Mouse (Mus musculus): Measurements from ENCODE around the gene Cpsf6. TPM values are rescaled to one million over a fixed set of nuclear protein-coding genes. Genes with fewer than 3 reads are reported as not detected.

Cpsf6 gene
- polyA plus RNA-seq (2014; fragmentation: Nextera tagmentation; extraction: Ambion mirVana): 150 and 169 TPM in 2 replicates

GRCm38 (mm10) chr10:117379908-117380307 lies at the start of gene Cpsf6:
Cpsf6 (minus strand) TSS chr10:117380015.
- no peaks in the 10 kb centered on the region for H3K36me3 ChIP-seq (ENCODE audit: control insufficient read depth, insufficient read depth, low read length)
- ATAC-seq (replicated peaks; ENCODE audit: low FRiP score, low TSS enrichment, low read depth) (no peak), DNase-seq (ENCODE audit: low spot score) (no peak)
- no peak within 1 kb of the TSS for H3K4me2 ChIP-seq (ENCODE audit: low read length)
- no peak within 1 kb of the TSS for H3K4me3 ChIP-seq (ENCODE audit: low read depth, low read length)
- H3K4me1 ChIP-seq (replicated peaks; ENCODE audit: control insufficient read depth, insufficient read depth, low read length): 0 out of 2 replicates have a peak, but pooled peaks cover 4% of the 10 kb centered on the region
- H3K27ac ChIP-seq (ENCODE audit: low read depth): no peak within 1 kb of the TSS
- H3K9ac ChIP-seq (ENCODE audit: low read length): no peak within 1 kb of the TSS
- H3K27me3 ChIP-seq (replicated peaks; ENCODE audit: control insufficient read depth, insufficient read depth, low read length): no peaks in the 10 kb centered on the region
- 85% methylated on average over 6 of the region's 6 CpGs for WGBS
- H3K9me3 ChIP-seq (ENCODE audit: control insufficient read depth, low read length): no peaks in the 10 kb centered on the region

- Histone ChIP-seq H3K4me2 (ENCODE audit: low read length) (no peak overlapping the region), H3K27me3 (replicated peaks; ENCODE audit: control insufficient read depth, insufficient read depth, low read length) (no peaks in the 10 kb centered on the region), H3K36me3 (ENCODE audit: control insufficient read depth, insufficient read depth, low read length) (no peaks in the 10 kb centered on the region), H3K4me3 (ENCODE audit: low read depth, low read length) (no peak overlapping the region), H3K9me3 (ENCODE audit: control insufficient read depth, low read length) (no peaks in the 10 kb centered on the region), H3K4me1 (replicated peaks; ENCODE audit: control insufficient read depth, insufficient read depth, low read length) (no peaks in the 10 kb centered on the region), H3K9ac (ENCODE audit: low read length) (no peak overlapping the region), H3K27ac (ENCODE audit: low read depth) (no peak overlapping the region)
- ATAC-seq (replicated peaks; ENCODE audit: low FRiP score, low TSS enrichment, low read depth) (no peak), DNase-seq (ENCODE audit: low spot score) (no peak)
- WGBS: 61% methylated on average over 1 of the region's 1 CpGs
These were observed 46.8 kb upstream of the Cpsf6 start for GRCm38 (mm10) chr10:117426615-117426969.

GRCm38 (mm10) chr10:117425907-117426614 lies 46.2 kb upstream of the Cpsf6 start:
- Histone ChIP-seq H3K4me1 (replicated peaks; ENCODE audit: control insufficient read depth, insufficient read depth, low read length) (no peaks in the 10 kb centered on the region), H3K9me3 (ENCODE audit: control insufficient read depth, low read length) (no peaks in the 10 kb centered on the region), H3K4me3 (ENCODE audit: low read depth, low read length) (no peak overlapping the region), H3K36me3 (ENCODE audit: control insufficient read depth, insufficient read depth, low read length) (no peaks in the 10 kb centered on the region), H3K27ac (ENCODE audit: low read depth) (no peak overlapping the region), H3K9ac (ENCODE audit: low read length) (no peak overlapping the region), H3K27me3 (replicated peaks; ENCODE audit: control insufficient read depth, insufficient read depth, low read length) (no peaks in the 10 kb centered on the region), H3K4me2 (ENCODE audit: low read length) (no peak overlapping the region)
- ATAC-seq (replicated peaks; ENCODE audit: low FRiP score, low TSS enrichment, low read depth) (no peak), DNase-seq (ENCODE audit: low spot score) (no peak)
- 56% methylated on average over 11 of the region's 11 CpGs for WGBS

- 92% methylated on average over 5 of the region's 5 CpGs for WGBS
- H3K27me3 ChIP-seq (replicated peaks; ENCODE audit: control insufficient read depth, insufficient read depth, low read length): no peaks in the 10 kb centered on the region
- no peak overlapping the region for H3K4me2 ChIP-seq (ENCODE audit: low read length)
These were observed 45.2 kb upstream of the Cpsf6 start for GRCm38 (mm10) chr10:117425013-117425412.

GRCm38 (mm10) chr10:117424146-117424905 lies 44.5 kb upstream of the Cpsf6 start:
- Histone ChIP-seq H3K9me3 (ENCODE audit: control insufficient read depth, low read length) (no peaks in the 10 kb centered on the region), H3K4me3 (ENCODE audit: low read depth, low read length) (no peak overlapping the region), H3K27me3 (replicated peaks; ENCODE audit: control insufficient read depth, insufficient read depth, low read length) (no peaks in the 10 kb centered on the region), H3K36me3 (ENCODE audit: control insufficient read depth, insufficient read depth, low read length) (no peaks in the 10 kb centered on the region), H3K4me1 (replicated peaks; ENCODE audit: control insufficient read depth, insufficient read depth, low read length) (no peaks in the 10 kb centered on the region), H3K4me2 (ENCODE audit: low read length) (no peak overlapping the region), H3K27ac (ENCODE audit: low read depth) (no peak overlapping the region), H3K9ac (ENCODE audit: low read length) (no peak overlapping the region)
- WGBS: 59% methylated on average over 3 of the region's 3 CpGs
- no peak for DNase-seq (ENCODE audit: low spot score)
- ATAC-seq (replicated peaks; ENCODE audit: low FRiP score, low TSS enrichment, low read depth): no peak

More at GRCm38 (mm10) chr10:117425013-117425412, 45.2 kb upstream of the Cpsf6 start:
- ATAC-seq (replicated peaks; ENCODE audit: low FRiP score, low TSS enrichment, low read depth): no peak
- Histone ChIP-seq H3K4me1 (replicated peaks; ENCODE audit: control insufficient read depth, insufficient read depth, low read length) (no peaks in the 10 kb centered on the region), H3K36me3 (ENCODE audit: control insufficient read depth, insufficient read depth, low read length) (no peaks in the 10 kb centered on the region), H3K9me3 (ENCODE audit: control insufficient read depth, low read length) (no peaks in the 10 kb centered on the region), H3K4me3 (ENCODE audit: low read depth, low read length) (no peak overlapping the region), H3K27ac (ENCODE audit: low read depth) (no peak overlapping the region), H3K9ac (ENCODE audit: low read length) (no peak overlapping the region)
- DNase-seq (ENCODE audit: low spot score): no peak

GRCm38 (mm10) chr10:117423025-117424002 lies 43.5 kb upstream of the Cpsf6 start:
- H3K4me3 ChIP-seq (ENCODE audit: low read depth, low read length): no peak overlapping the region
- H3K4me1 ChIP-seq (replicated peaks; ENCODE audit: control insufficient read depth, insufficient read depth, low read length): no peaks in the 10 kb centered on the region
- ATAC-seq (replicated peaks; ENCODE audit: low FRiP score, low TSS enrichment, low read depth) (no peak), DNase-seq (ENCODE audit: low spot score) (no peak)
- no peaks in the 10 kb centered on the region for H3K36me3 ChIP-seq (ENCODE audit: control insufficient read depth, insufficient read depth, low read length)
- 82% methylated on average over 17 of the region's 17 CpGs for WGBS
- H3K9me3 ChIP-seq (ENCODE audit: control insufficient read depth, low read length): no peaks in the 10 kb centered on the region
- H3K27me3 ChIP-seq (replicated peaks; ENCODE audit: control insufficient read depth, insufficient read depth, low read length): no peaks in the 10 kb centered on the region
- no peak overlapping the region for H3K4me2 ChIP-seq (ENCODE audit: low read length)
- no peak overlapping the region for H3K27ac ChIP-seq (ENCODE audit: low read depth)
- H3K9ac ChIP-seq (ENCODE audit: low read length): no peak overlapping the region

- peaks cover 6% of the 10 kb centered on the region; the same call in 1 of the 2 replicates for H3K4me1 ChIP-seq (replicated peaks; ENCODE audit: control insufficient read depth, insufficient read depth, low read length)
- 79% methylated on average over 6 of the region's 6 CpGs for WGBS
These were observed 42.5 kb upstream of the Cpsf6 start for GRCm38 (mm10) chr10:117422174-117422808.

More at GRCm38 (mm10) chr10:117422174-117422808, 42.5 kb upstream of the Cpsf6 start:
- Histone ChIP-seq H3K4me2 (ENCODE audit: low read length) (no peak overlapping the region), H3K9me3 (ENCODE audit: control insufficient read depth, low read length) (no peaks in the 10 kb centered on the region), H3K27ac (ENCODE audit: low read depth) (no peak overlapping the region), H3K9ac (ENCODE audit: low read length) (no peak overlapping the region), H3K27me3 (replicated peaks; ENCODE audit: control insufficient read depth, insufficient read depth, low read length) (no peaks in the 10 kb centered on the region), H3K36me3 (ENCODE audit: control insufficient read depth, insufficient read depth, low read length) (no peaks in the 10 kb centered on the region), H3K4me3 (ENCODE audit: low read depth, low read length) (no peak overlapping the region)
- DNase-seq (ENCODE audit: low spot score) (no peak), ATAC-seq (replicated peaks; ENCODE audit: low FRiP score, low TSS enrichment, low read depth) (no peak)

All from intestine, embryonic 14.5 days (tissue).